Mouse (Mus musculus): ENCODE data around the gene Anks3.

Gene Anks3

DNA sequence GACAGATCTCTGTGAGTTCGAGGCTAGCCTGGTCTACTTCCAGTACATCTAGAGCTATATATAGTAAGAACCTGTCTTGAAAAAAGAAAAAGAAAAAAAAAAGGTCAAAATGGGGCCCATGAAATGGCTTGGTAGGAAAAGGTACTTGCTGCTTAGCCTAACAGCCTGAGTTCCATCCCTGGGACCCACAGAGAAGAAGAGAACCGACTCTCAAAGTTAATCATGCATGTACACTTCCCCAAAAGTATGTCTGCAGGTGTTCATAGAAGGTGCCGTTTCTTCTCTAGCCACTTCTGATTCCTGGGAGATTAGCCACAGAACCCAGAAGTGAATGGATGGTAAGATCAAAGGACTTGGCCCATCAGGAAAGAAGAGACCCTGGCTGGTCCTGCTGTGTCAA is 4.4 kb upstream of the Anks3 start:
- no peak for DNase-seq (ENCODE audit: low spot score)

- DNase-seq (ENCODE audit: low spot score), result no peak
Observed at GRCm38 (mm10) chr16:4965392-4966129, 1.6 kb upstream of the Anks3 start.

DNA sequence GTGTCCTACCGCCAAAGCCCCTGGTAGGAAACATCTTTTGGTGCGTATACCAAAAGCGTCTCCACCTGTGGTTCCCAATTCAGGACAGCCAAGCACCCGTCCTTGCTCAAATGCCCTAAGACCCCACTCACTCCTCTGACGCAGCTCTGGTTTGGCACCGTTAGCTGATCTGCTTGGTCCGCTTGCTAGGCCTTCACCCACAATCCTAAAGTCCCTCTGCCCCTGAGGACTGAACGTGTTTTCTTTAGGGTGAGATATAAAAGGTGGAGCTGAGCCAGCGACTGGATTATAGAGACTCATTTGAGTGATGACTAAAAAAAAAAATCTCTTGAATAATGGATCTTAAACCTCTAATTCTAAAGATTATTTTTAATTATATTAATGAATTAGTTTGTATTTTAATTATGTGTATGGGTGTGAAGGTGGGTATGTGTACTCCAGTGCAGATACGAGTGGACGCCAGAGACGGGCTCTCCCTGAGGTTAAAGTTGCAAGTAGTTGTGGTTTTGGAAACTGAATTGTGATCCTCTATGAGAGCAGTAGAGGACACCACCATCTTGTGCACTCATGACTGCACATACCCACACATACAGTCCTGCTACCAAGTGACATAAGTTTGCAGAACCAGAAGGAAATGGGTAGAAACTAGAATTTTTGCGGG is 856 bp upstream of the Anks3 start:
- DNase-seq (ENCODE audit: low spot score), result no peak

DNA sequence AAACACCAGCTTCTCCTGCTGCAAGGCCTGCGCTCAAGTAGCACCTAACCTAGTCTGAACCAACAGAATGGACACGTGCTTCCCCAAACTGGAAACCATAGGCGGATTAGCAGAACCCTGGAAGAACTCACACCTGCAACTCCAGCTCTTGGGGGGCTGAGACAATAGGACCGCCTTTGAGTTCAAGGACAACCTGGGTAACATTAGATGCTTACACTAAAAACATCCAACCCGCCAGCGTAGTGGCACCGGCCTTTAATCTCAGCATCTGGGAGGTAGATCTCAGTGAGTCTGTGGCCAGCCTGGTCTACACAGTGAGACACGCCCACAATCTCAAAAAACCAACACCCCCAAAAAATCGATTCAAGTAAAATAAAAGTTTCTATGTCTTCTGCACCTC is 659 bp downstream of the Anks3 start:
- DNase-seq (ENCODE audit: low spot score), result no peak

DNA sequence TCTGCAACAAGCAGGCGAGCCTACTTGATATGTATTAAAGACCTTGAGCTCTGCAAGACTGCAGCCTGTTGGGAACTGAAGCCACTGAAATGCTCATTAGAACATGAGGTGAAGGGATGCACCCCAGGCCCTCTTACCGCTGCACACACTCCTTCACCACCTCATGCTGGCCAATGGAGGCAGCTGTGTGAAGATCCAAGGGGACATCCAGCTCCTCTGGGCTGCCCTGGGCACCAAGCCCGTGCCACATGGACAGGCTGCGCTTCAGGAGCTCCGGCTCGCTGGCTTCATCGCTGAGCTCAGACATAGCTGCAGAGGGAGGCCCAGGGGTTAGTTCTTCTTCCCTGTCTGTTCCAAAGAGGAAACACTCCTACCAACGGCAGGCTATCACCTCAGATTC is 3.7 kb downstream of the Anks3 start:
- DNase-seq (ENCODE audit: low spot score), result no peak

DNA sequence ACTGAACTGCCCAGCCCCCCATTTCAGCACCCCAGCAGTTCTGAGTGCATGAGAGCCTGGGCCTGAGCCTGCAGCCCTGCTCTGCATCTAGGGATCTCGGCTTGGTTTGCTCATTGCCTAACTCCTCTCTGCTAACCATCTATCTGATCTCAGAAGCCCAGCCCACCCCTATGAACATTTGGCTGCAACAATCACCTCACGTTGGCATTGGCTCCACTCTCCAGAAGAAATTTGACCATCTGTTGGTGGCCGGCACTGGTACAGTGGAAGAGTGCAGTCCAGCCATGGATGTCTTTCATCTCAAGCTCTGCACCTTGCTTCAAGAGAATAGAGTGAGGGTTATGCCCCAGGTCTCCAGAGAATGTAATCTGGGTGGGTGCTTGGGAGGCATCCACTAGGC is 6.6 kb downstream of the Anks3 start:
- no peak for DNase-seq (ENCODE audit: low spot score)

DNA sequence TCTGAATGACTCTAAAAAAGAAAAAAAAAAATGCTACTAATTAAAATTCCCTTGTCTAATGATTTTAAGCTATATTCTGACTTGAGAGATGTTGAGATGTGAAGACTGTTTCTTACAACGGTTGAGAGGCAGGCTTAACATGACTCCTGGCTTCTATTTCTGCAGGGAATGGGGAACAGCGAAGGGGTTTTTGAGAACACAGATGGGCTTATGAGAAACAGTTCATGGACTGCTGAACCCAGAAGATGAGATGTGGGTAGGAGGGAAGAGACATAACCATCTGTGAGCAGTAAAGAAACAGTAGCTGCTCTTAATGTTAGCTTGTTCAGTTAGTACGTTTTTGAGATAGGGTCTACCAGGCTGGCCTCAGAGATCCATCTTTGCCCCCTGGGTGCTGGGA is 7.4 kb downstream of the Anks3 start:
- no peak for DNase-seq (ENCODE audit: low spot score)

DNA sequence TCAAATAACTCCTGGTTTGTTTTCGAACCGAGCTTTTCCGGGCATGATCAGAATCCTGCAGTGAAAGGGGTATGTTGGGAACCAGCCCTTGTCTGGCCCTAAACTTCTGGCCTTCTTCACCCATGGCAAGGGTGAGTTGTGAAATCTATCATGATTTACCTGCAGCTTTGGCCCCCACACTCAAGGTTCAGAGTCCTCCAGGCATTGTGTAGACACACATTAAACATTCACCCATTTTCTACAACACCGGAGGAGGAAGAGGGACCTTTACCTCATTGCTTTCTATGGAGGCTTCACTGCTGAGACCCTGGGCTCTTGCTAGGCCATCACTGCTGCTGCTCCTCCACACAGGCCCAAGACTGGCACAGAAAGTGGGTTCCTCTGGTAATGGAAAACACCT is 16.6 kb downstream of the Anks3 start:
- DNase-seq (ENCODE audit: low spot score), result no peak

DNA sequence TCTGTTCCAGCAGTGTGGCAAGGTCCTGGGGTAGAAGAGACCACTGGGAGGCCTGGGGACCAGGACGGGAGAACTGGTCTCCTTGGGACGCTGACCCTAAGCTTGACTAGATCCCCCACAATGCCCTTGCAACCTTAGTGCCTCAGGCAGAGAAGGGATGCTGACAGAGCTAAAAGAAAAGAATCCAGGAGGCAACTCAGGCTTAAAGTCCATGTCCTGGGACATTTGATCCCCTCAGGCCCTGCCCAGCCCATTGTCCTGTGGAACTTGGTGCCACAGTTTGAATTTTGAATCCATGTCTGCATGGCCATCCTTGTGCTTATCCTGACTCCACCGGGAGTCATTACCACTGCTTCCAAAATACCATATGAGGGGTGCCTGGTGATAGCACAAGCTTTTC is 17.9 kb downstream of the Anks3 start:
- DNase-seq (ENCODE audit: low spot score), result no peak

DNA sequence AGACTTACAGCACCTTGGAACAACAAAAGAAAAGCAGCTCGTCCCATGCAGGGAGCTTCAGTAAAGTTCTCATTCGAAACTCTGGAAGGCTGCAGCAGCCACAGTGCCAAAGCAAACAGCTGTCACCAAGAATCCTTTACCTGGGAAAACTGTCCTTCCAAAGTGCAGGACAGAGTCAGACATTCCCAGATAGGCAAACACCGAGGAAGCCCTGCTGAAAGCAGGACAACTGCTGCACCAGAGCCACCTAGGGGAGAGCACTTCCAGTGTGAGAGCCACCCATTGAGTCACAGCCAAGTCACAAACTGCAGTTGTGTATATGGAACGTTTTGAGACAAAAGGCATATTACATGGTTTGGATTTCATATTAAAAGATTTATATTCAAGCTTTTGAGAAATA is 18.6 kb downstream of the Anks3 start:
- no peak for DNase-seq (ENCODE audit: low spot score)

DNA sequence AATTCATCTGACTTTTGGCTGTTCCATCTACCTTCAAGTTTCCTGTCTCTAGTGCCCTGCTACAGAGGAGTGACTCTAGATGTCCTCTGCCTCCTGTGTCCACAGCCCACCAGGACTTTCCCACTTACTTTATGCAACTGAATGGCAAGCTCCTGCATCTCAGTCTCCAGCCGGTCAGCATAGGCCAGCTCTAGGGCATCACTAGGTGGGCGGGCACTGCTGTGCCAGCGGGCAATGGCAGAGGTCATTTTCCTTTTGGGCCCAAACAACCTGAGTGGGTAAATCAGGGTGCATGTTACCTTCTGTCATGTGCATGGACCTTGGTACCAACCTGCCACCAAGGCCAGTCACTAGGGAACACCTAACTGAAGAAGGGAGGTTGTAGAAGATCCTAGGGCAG is 20.6 kb downstream of the Anks3 start:
- DNase-seq (ENCODE audit: low spot score), result no peak

DNA sequence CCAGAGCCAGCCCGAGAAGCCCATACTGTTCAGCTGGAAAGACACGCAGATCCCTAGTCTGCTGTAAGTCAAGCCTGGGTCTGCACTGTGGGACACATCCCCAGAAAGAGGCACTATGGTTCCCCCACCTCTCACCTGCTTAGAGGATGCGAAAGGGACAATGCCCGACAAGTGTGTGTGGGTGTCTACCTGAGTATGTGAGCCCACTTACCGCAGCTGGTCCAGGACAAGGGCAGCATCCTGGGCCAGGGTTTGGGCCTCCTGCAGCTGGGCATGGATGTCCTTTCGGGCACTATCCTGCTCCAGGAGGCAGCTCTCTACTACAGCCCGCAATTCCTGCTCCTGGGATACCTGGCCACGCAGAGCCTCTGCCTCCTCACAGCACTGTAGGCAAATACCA is 21.1 kb downstream of the Anks3 start:
- DNase-seq (ENCODE audit: low spot score), result no peak

DNA sequence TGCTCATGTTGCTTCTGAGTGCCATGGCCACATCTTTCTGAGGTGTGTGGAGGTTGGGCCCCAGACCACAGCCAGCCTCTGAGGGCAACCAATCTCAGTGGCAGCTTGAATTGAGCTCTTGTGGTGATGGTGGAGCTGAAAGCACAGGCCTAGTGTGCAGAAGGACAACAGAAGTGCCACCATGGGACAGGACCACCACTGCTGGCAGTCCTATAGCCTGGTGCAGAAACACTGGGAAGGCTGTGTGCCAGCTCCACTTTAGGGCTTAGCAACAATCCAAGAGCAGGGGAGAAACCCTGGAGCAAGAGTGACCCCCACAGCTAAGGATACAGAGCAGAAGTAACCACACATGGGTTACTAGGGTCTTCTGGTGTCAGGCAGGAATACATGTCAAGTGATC is 23.0 kb downstream of the Anks3 start:
- DNase-seq (ENCODE audit: low spot score), result no peak

DNA sequence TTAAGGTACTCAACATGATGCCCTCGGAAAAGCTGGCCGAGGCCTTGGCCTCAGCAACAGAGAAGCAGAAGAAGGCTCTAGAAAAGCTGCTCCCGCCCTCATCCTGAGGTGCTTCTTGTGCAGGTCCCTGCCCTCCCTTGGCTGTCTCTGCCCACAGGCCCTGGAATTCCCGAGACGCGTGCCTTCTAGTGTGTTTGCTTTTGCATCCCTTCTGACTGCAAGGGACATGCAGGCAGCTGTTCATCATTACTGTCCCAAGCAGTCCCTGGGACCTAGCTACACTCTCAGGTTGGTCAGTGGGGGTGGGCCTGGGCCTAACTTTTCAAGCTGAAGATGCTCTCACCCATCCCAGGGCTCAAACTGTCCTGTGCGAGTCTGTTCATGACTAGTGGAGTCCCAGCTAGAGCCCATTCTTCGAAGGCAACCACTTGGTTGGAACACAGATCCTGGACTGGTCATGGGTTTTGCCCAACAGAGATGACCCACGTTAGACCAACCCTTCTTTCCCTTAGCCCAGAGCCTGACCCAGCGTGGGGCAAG is 23.6 kb downstream of the Anks3 start:
- no peak for DNase-seq (ENCODE audit: low spot score)

GRCm38 (mm10) chr16:4939412-4939811 is 24.6 kb downstream of the Anks3 start:
- DNase-seq (ENCODE audit: low spot score), result peak; percentile 21

DNA sequence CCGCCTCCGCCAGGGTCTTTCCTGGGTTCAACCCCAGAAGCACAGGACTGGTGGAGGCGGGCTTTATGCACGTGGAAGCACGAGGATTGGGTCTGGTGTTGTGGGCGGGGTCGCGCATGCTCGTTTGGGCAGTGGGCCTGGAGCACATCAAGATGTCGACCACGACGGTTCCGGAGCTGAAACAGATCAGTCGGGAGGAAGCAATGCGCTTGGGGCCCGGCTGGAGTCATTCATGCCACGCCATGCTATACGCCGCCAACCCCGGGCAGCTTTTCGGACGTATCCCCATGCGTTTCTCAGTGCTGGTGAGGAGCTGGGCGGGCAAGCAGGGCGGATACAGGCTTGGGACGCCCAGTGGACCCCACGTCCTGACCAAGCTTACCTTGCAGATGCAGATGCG is 25.0 kb downstream of the Anks3 start:
- DNase-seq (ENCODE audit: low spot score), result peak; percentile 98

- no peak for DNase-seq (ENCODE audit: low spot score)
Observed at GRCm38 (mm10) chr16:4938461-4938860, 25.5 kb downstream of the Anks3 start, which contains the start of gene Nudt16l1. Nudt16l1 (plus strand) TSS chr16:4938761.

- no peak for DNase-seq (ENCODE audit: low spot score)
Observed at GRCm38 (mm10) chr16:4937351-4938190, 26.4 kb downstream of the Anks3 start.

DNA sequence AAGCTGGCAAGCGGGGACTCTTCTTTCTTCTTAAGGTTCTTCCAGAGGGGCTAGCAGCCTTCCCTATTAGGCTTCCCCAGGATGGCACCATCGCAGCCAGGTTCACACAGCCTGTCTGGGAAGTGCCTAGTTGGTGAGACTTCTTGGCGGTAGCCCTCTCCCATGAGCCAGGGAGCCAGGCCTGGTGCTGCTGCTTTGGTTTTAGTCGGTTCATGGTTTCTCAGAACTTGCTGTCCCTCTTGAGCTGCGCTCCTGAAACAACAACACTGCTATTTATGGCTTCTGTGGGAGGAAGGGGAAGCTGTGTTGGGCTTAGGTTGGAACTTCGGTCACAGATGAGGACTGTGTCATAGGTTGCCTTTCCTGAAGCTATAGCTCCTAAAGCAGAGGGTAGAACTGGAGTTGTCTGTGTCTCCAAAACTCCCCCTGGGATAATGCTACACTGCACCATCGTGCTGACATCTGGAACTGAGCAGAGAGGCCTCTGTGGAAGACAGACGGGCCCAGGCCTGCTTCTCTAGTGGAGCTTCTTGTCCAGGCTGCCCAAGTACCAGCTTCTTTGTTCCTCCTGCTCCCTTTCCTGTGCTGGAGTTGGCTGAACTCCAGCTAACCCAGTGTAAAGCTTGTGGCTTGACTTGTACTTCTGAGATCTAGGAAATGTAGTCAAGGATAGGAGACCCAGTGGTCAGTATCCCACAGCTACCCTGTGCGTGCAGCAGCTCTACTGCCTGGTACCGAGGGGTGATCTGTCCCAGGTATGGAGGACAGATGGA is 27.9 kb downstream of the Anks3 start:
- DNase-seq (ENCODE audit: low spot score), result no peak

- DNase-seq (ENCODE audit: low spot score), result no peak
Observed at GRCm38 (mm10) chr16:4935430-4935829, 28.6 kb downstream of the Anks3 start.

DNA sequence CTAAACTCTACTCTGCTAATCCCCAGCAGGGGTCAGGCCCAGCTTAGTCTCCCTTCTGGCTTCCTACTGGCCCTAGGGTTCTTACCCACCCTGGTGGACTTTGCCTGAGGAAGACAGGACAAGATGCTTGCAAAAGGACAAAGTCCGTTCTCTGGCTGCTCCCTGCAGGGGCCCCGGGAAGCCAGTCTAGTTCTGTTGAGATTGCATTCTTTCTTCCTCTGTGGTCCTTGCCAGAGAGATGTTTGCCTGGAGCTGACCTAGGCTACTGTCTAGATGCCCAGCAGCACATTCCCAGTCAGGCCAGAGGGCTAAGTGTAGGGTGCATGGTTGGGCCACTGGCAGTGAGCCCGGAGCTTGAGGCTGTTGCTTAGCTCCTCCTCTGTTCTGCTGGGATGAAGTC is 31.6 kb downstream of the Anks3 start:
- DNase-seq (ENCODE audit: low spot score), result no peak

GRCm38 (mm10) chr16:4928474-4928873 is 35.5 kb downstream of the Anks3 start:
- DNase-seq (ENCODE audit: low spot score), result no peak

Data from embryo, embryonic 10 days (tissue).